Mouse (Mus musculus) thymus, adult 2 months (tissue): Measurements from ENCODE around the gene Ubash3b.

Source experiments
- CTCF ChIP-seq: fragments of 200-500 bp; IDR thresholded peaks from 2 replicates; pipeline ENCODE4 v1.5.1; 2012; ENCODE audit warnings: mild to moderate bottlenecking, control low read depth, low read length, moderate library complexity, borderline replicate concordance; ENCODE audit not compliant: control insufficient read depth, poor library complexity, insufficient read depth; ENCODE audit errors: extremely low read depth
- POLR2A ChIP-seq: fragments of 200-500 bp; IDR thresholded peaks from 2 replicates; pipeline ENCODE4 v1.6.1; 2012; ENCODE audit warnings: mild to moderate bottlenecking, low read length, control low read depth, moderate library complexity; ENCODE audit not compliant: control insufficient read depth, poor library complexity, insufficient read depth; ENCODE audit errors: extremely low read depth

GRCm38 (mm10) chr9:41126723-41127122 lies 34.8 kb downstream of the Ubash3b start:
- TF ChIP-seq CTCF (no peak), POLR2A (no peak)
